Mouse (Mus musculus) 416B (cell line): ENCODE measurements around the gene Dab2.

Experiments used
- DNase-seq: peaks from one replicate; pipeline ENCODE4 v3.0.0; 2011; ENCODE audit warnings: low read depth

The Dab2 gene

DNA sequence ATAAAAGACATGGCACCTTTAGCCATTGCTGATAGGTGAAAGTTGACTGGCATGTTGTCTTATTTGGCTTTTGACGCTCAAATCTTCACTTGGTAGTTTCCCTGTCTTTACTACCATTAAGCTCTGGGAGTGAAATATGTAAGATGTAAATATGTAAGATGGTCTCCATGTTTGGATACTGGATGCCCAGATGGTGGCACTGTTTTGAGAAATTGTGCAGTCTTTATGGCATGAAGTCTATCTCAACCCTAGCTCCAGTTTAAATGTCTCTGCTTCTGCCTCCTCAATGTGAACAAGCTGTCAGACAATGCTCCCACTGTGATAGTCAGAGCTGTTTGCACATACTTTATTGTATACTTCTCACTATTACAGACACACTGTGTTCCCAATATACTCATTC lies 169.3 kb downstream of the Dab2 start:
- DNase-seq: peak; percentile 52

DNA sequence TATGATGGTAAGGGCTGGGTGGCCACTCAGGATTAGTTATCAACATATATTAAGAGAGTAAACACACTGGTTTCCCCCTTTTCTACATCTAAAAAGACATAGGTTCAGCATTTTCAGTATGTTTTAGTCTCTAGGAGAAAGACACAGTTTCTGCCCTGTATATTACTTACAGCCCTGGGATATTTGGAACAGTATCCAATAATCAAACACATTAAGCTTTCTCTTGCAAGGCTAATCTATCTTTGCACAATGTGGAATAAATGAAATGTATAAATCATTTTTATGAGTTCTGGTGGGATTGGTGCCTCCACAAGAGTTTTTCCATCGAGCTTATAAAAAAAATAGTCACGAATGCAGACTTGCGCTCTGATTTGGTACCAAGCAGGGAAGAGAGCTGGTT lies 169.8 kb downstream of the Dab2 start:
- DNase-seq: no peak

DNA sequence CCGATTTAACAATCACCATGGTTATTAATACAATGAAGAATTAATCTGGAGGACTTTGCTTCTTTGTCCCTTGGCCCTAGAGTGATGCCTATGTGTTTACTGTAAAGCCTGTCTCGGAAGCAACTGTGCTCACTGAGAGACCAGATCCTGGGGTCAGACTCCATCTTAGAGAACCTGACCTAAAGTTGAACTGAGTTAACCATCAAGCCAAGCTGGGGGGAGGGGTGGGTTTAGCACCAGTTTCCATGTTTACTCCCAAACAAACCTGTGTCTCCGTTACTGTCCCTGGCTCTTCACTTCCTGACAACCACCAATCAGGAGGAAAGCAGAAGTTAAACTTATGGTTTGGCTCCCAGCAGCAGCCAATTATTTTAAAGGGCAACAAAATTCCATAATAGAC lies 184.0 kb downstream of the Dab2 start:
- DNase-seq: no peak
